Mouse (Mus musculus): ENCODE results near the gene Ppm1f.
A peak's percentile ranks its signal among the peaks of the same experiment; 100 is the strongest.
"Not testable (repeated sequence)": the region's sequence is repeated elsewhere in the genome, so short reads cannot be mapped to it uniquely, and the experiment has no call there.

Gene Ppm1f

DNA sequence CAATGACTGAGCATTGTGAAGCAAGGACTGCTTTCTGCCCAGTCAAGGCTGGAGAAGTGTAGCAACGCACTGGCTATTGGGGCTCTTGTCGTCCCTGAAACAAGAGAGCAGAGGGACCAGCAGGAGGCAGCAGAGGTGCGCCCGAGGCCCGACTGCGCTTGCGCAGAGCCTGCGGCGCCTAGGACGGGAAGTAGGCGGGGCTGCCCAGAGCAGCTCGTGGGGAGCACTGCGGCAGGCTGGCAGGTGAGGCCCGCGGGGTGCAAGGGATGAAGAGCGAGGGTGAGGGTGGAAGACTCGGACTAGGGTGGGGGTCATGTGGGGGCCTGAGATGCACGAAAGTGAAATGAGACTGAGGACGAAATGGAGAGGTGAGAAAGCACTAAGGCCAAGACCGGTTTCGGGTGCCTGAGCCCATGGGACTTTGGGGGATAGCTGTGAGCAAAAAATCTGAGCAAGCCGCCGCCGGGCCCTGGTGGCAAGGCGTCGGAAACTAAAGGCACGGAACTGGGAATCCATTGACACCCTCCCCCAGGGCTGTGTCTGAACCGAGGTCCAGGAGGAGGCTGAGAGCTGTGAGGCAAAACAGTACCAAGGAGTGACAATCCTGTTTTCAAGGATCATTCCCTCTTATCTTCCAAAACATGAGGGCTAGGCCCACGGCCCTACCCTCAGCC, at the start of gene Ppm1f:
Gene Ppm1f, plus strand, starts transcription at position 88 of the 674 bp plus-strand sequence.
- DNase-seq (ENCODE audit: low read depth) = peak; percentile 96

- peak; percentile 47 for DNase-seq (ENCODE audit: low read depth)
Measured at GRCm38 (mm10) chr16:16849196-16849595, 47.1 kb upstream of the Ppm1f start.

DNA sequence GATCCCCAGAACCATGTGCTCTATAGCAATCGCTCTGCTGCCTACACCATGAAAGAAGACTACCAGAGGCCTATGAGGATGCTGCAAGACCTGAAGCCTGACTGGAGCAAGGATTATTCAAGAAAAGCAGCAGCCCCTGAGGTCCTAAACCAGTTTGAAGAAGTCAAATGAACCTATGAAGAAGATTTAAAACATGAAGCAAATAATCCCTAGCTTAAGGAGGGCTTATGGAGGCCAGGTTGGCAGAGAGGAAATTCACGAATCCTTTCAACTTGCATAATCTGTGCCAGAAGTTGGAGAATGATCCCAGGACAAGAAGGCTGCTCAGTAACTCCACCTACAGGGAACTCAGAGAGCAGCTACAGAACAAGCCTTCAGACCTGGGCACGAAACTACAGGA, 43.9 kb upstream of the Ppm1f start:
- DNase-seq (ENCODE audit: low read depth) = no peak

GRCm38 (mm10) chr16:16854836-16855235, 41.4 kb upstream of the Ppm1f start:
- peak; percentile 86 for DNase-seq (ENCODE audit: low read depth)

- no peak for DNase-seq (ENCODE audit: low read depth)
Measured at GRCm38 (mm10) chr16:16855541-16855940, 40.7 kb upstream of the Ppm1f start.

DNA sequence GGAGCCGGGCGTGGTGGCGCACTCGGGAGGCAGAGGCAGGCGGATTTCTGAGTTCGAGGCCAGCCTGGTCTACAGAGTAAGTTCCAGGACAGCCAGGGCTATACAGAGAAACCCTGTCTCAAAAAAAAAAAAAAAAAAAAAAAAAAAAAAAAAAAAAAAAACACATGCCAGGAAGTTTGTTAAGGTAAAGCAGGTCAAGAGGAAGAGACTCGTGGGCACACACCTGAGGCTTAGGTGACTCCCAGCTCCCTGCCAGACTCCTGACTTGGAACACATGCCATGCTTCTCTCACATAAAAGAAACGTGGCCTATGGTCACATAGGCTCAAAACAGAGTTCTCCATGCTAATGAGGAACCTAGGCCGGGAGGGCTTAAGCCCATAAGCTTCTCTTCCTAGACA, 40.2 kb upstream of the Ppm1f start:
- DNase-seq (ENCODE audit: low read depth) = not testable (repeated sequence)

GRCm38 (mm10) chr16:16856731-16857476, 39.4 kb upstream of the Ppm1f start:
- DNase-seq (ENCODE audit: low read depth) = no peak

GRCm38 (mm10) chr16:16862288-16862687, 34.0 kb upstream of the Ppm1f start:
- no peak for DNase-seq (ENCODE audit: low read depth)

DNA sequence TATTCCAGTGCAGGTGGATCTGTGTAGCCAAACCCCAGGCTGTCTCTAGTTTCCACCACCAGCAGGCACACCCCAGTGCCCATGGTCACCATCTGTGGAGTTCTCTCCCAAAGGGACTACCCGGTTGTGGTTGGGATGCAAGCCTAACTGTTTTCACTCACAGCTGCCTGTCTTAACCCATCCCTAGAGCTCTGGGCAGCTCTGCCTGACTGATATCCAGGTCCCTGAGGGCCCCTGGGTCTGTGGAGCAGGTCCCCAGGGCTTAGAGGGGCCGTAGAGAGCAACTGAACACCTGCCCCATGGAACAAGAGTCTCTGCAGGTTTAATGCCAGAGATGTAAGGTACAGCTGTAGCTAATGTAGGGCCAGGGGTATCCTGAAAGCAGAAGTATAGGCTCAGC, 32.3 kb upstream of the Ppm1f start, which contains the start of gene Igll1:
Gene Igll1, minus strand, starts transcription at position 8 of the 400 bp plus-strand sequence.
- no peak for DNase-seq (ENCODE audit: low read depth)

- peak; percentile 95 for DNase-seq (ENCODE audit: low read depth)
Measured at GRCm38 (mm10) chr16:16865217-16865616, 31.1 kb upstream of the Ppm1f start.

GRCm38 (mm10) chr16:16865696-16866561, 30.3 kb upstream of the Ppm1f start:
- peak; percentile 61 for DNase-seq (ENCODE audit: low read depth)

DNA sequence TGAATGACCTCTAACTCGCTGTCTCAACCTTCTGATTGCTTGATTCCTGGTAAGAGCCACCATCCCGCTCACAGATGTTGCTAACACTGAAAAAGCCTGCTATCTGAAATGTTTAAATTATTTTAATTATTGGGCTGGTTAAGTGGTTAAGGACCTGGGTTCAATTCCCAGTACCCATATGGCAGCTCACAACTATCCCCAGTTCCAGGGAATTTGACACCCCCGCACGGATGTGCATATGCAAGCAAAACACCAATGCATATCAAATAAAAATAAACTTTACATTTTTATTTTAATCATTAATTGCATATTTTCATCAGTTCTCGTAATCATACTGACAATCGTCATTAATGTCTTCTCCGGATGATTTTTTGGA, 26.0 kb upstream of the Ppm1f start:
- DNase-seq (ENCODE audit: low read depth) = no peak

DNA sequence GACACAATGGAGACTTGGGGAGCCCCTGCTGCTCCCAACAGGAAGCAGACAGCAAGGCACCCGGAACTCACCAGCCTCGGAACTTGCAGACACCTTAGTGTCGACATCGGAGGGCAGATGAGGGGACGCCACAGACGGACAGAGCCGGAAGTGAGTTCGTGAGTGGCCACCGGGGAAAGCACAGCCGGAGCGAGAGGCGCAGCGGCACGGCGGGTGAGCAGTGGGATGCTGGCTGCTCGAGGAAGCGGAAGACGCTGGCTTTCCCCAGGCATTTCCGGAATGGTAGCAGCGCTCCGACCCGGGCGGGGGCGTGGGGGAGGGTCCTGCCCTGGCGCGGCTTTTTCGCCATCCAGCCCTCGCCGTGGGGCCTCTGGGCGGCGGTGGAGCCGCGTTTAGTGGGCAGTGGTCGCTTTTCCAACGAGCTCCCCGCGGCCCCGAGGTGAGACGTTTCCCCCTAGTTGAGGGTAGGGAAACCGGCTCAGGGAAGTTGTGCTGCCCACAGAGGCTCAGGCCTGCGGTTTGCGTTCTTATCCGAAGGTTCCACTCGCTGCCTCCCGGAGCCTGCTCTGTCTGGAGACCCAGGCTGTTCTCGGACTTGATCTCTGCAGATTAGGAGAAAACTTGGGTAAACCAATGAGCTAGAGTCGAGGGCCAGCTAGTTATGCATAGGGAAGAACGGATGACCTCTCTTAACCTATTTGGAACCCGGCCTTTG, 25.5 kb upstream of the Ppm1f start, which contains the start of the genes Top3b and Vpreb1:
Gene Top3b, plus strand, starts transcription at position 120 of the 715 bp plus-strand sequence.
Gene Vpreb1, minus strand, starts transcription at position 227 of the 715 bp plus-strand sequence.
- DNase-seq (ENCODE audit: low read depth) = peak; percentile 97

GRCm38 (mm10) chr16:16879025-16879424, 17.2 kb upstream of the Ppm1f start:
- no peak for DNase-seq (ENCODE audit: low read depth)

GRCm38 (mm10) chr16:16888341-16888740, 7.9 kb upstream of the Ppm1f start:
- no peak for DNase-seq (ENCODE audit: low read depth)

GRCm38 (mm10) chr16:16892366-16892765, 3.9 kb upstream of the Ppm1f start:
- DNase-seq (ENCODE audit: low read depth) = no peak

- DNase-seq (ENCODE audit: low read depth) = no peak
Measured at GRCm38 (mm10) chr16:16896015-16896381, 271 bp upstream of the Ppm1f start.

- DNase-seq (ENCODE audit: low read depth) = no peak
Measured at GRCm38 (mm10) chr16:16897056-16897584, 851 bp downstream of the Ppm1f start.

- DNase-seq (ENCODE audit: low read depth) = no peak
Measured at GRCm38 (mm10) chr16:16902329-16902728, 6.1 kb downstream of the Ppm1f start.

GRCm38 (mm10) chr16:16903188-16903587, 6.9 kb downstream of the Ppm1f start:
- DNase-seq (ENCODE audit: low read depth) = no peak

GRCm38 (mm10) chr16:16907799-16908198, 11.5 kb downstream of the Ppm1f start:
- DNase-seq (ENCODE audit: low read depth) = no peak

Data from 416B (cell line).